In the genomic region with DNA sequence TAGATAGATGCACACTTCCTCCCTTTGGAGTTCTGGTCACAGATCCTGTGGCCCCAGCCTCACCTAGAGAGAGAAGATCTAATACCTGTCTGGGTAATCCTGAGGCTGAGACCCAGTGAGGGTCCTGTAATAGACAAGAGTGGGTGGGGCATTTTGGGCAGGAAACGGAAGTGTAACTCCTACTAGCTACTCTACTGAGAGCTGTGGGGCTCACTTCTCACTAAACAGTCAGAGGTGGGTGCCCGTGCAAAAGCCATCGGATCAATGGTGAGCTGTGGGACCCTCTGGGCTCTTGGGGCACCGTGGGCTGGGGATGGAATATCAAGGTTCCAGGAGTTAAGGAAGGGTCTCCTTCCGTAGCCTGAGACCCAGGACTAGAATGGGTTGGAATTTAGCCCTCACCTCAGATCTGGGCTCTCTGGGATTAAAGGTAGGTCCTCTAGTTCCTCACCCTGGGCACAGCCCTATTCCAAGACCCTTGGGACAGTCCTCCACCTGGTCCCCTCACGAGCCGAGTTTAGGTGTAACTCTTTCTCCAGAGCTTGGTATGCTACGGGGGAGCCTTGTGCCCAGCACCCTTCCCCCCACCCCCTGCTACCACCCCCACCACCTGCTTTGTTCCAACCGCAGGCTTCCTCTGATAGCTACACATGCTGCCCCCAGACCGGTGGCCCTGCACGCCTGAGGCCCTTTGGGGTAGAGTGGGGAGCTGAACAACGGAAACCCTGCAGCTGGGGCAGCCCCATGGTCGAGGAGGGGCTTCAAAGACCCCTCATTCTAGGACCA, we compare ENCODE assay signal across 12 mouse cellular contexts. TPM values are rescaled to one million over a fixed set of nuclear protein-coding genes. Genes with fewer than 3 reads are reported as not detected.
DNase-seq lines count a peak whose midpoint lies in the region; ATAC-seq and TF ChIP-seq lines count a peak whose summit lies in the region.
"Had no signal": no experiment of that assay in that cellular context is flagged by ENCODE, and none has a peak within 500 bp of the region (broad histone marks: within the 10 kb centered on the region; RNA-seq: fewer than 3 reads in every experiment).

No protein-coding gene starts in this region.

- no peak for ATAC-seq in hindbrain, embryonic 13.5 days (ENCODE audit: low FRiP score)
- no peak for ATAC-seq in hindbrain, embryonic 11.5 days (ENCODE audit: low FRiP score)
- ATAC-seq in inflammation-experienced regulatory T-cells, adult 6 months: peak; percentile 74
- ATAC-seq in stomach, postnatal 0 days (ENCODE audit: low FRiP score, low TSS enrichment): no peak

- peaks cover 12% of the 10 kb centered on the region for H3K4me1 ChIP-seq in hindbrain, embryonic 13.5 days (replicated peaks)
- no peaks in the 10 kb centered on the region for H3K4me1 ChIP-seq in hindbrain, embryonic 11.5 days (replicated peaks; ENCODE audit: control insufficient read depth, insufficient read depth, low read length)
- H3K4me1 ChIP-seq in E14TG2a.4 (replicated peaks; ENCODE audit: low read depth, low read length): peaks cover 79% of the 10 kb centered on the region
- no peaks in the 10 kb centered on the region for H3K4me1 ChIP-seq in stomach, postnatal 0 days (replicated peaks; ENCODE audit: control insufficient read depth, insufficient read depth)

- no peak overlapping the region for H3K4me3 ChIP-seq in hindbrain, embryonic 13.5 days
- no peak overlapping the region for H3K4me3 ChIP-seq in hindbrain, embryonic 11.5 days (ENCODE audit: low read depth, low read length)
- H3K4me3 ChIP-seq in E14TG2a.4 (replicated peaks; ENCODE audit: low read length): peak overlapping the region; percentile 72
- H3K4me3 ChIP-seq in stomach, postnatal 0 days (ENCODE audit: low read depth, low read length): no peak overlapping the region
- H3K4me3 ChIP-seq: neural tube, embryonic 12.5 days had no signal

- intact Hi-C loops in left cerebral cortex, postnatal 36 days (cut with DNase I): no loop called here

- 0 out of 2 replicates have a peak overlapping the region, but pooled peaks have one; percentile 1 for H3K9ac ChIP-seq in hindbrain, embryonic 13.5 days
- H3K9ac ChIP-seq in hindbrain, embryonic 11.5 days (ENCODE audit: low read depth, low read length): no peak overlapping the region
- no peak overlapping the region for H3K9ac ChIP-seq in stomach, postnatal 0 days (ENCODE audit: low read length)

- H3K36me3 ChIP-seq in hindbrain, embryonic 13.5 days: peaks cover 82% of the 10 kb centered on the region
- H3K36me3 ChIP-seq in hindbrain, embryonic 11.5 days (ENCODE audit: control insufficient read depth, insufficient read depth, low read length): 0 out of 2 replicates have a peak, but pooled peaks cover 8% of the 10 kb centered on the region
- H3K36me3 ChIP-seq in E14TG2a.4 (ENCODE audit: insufficient read depth, low read length): peaks cover 85% of the 10 kb centered on the region
- peaks cover 32% of the 10 kb centered on the region for H3K36me3 ChIP-seq in stomach, postnatal 0 days (ENCODE audit: control insufficient read depth, insufficient read depth, low read length)

- no peak overlapping the region for H3K4me2 ChIP-seq in hindbrain, embryonic 13.5 days
- H3K4me2 ChIP-seq in hindbrain, embryonic 11.5 days (replicated peaks; ENCODE audit: low read depth, low read length): no peak overlapping the region
- no peak overlapping the region for H3K4me2 ChIP-seq in stomach, postnatal 0 days (replicated peaks; ENCODE audit: low read depth)
- H3K4me2 ChIP-seq: neural tube, embryonic 12.5 days had no signal

- no peak for TF ChIP-seq EP300 in stomach, postnatal 0 days (optimal IDR thresholded peaks at IDR 0.05)

- no peak for DNase-seq in hindbrain, embryonic 11.5 days (ENCODE audit: low spot score)
- DNase-seq in spleen, postnatal 14 days (ENCODE audit: low spot score in 2 of 2): peak; percentile 46 to 58
- no peak for DNase-seq in left cerebral cortex, adult 9 months (ENCODE audit: low spot score in 2 of 2)
- no peak for DNase-seq in stomach, postnatal 0 days (ENCODE audit: low spot score)
- DNase-seq in left cerebral cortex, postnatal 36 days (ENCODE audit: low spot score in 2 of 2): no peak
- DNase-seq: left cerebral cortex, postnatal 4 days had no signal

- H3K27me3 ChIP-seq in hindbrain, embryonic 13.5 days: no peaks in the 10 kb centered on the region
- H3K27me3 ChIP-seq in hindbrain, embryonic 11.5 days (ENCODE audit: control insufficient read depth, insufficient read depth, low read length): no peaks in the 10 kb centered on the region
- no peaks in the 10 kb centered on the region for H3K27me3 ChIP-seq in E14TG2a.4 (ENCODE audit: insufficient read depth, low read length)
- H3K27me3 ChIP-seq in stomach, postnatal 0 days (ENCODE audit: control insufficient read depth, insufficient read depth, low read length): no peaks in the 10 kb centered on the region
- H3K27me3 ChIP-seq: neural tube, embryonic 12.5 days had no signal

- H3K9me3 ChIP-seq in hindbrain, embryonic 13.5 days: no peaks in the 10 kb centered on the region
- no peaks in the 10 kb centered on the region for H3K9me3 ChIP-seq in hindbrain, embryonic 11.5 days (ENCODE audit: control insufficient read depth, low read length)
- H3K9me3 ChIP-seq in E14TG2a.4 (ENCODE audit: low read length): no peaks in the 10 kb centered on the region
- H3K9me3 ChIP-seq in stomach, postnatal 0 days (ENCODE audit: control insufficient read depth, low read length): no peaks in the 10 kb centered on the region
- H3K9me3 ChIP-seq: neural tube, embryonic 12.5 days had no signal

- 81% methylated on average over 13 of the region's 13 CpGs for WGBS in hindbrain, embryonic 13.5 days
- WGBS in hindbrain, embryonic 11.5 days: 82% methylated on average over 13 of the region's 13 CpGs
- 73% methylated on average over 13 of the region's 13 CpGs for WGBS in stomach, postnatal 0 days

- H3K27ac ChIP-seq in hindbrain, embryonic 13.5 days: no peak overlapping the region
- H3K27ac ChIP-seq in hindbrain, embryonic 11.5 days (ENCODE audit: low read depth, low read length): no peak overlapping the region
- H3K27ac ChIP-seq in stomach, postnatal 0 days (replicated peaks): no peak overlapping the region
- H3K27ac ChIP-seq: neural tube, embryonic 12.5 days had no signal

- no peak for TF ChIP-seq CTCF in E14TG2a.4 (conservative IDR thresholded peaks at IDR 0.05; ENCODE audit: low read length)
- TF ChIP-seq CTCF in stomach, postnatal 0 days (IDR thresholded peaks at IDR 0.05; ENCODE audit: low read depth): no peak

RNA-seq across cellular contexts. Expression of gene Ptprcap, which starts 1.2 kb away (rescaled TPM):
- 0.47 and 0.66 TPM in 2 replicates for polyA plus RNA-seq in hindbrain, embryonic 13.5 days (2015; fragmentation: Nextera tagmentation; extraction: Ambion mirVana)
- polyA plus RNA-seq in hindbrain, embryonic 11.5 days (2014; fragmentation: Nextera tagmentation; extraction: Ambion mirVana): 1.0 and 1.1 TPM in 2 replicates
- 100 to 1,000 TPM; 802 to 889 (median 855) TPM for polyA plus RNA-seq in inflammation-experienced regulatory T-cells, adult 6 months (2017; shearing (Covaris generic))
- 1.1 and 1.3 TPM in 2 replicates for polyA plus RNA-seq in stomach, postnatal 0 days (2015; fragmentation: Nextera tagmentation; extraction: Ambion mirVana)
- total RNA-seq in left cerebral cortex, postnatal 36 days (2021): 1 to 10 TPM; 1.3 to 1.8 TPM

RNA-seq across cellular contexts. Expression of gene Coro1b, which starts 6.2 kb away (rescaled TPM):
- polyA plus RNA-seq in hindbrain, embryonic 13.5 days (2015; fragmentation: Nextera tagmentation; extraction: Ambion mirVana): 128 and 130 TPM in 2 replicates
- 119 and 123 TPM in 2 replicates for polyA plus RNA-seq in hindbrain, embryonic 11.5 days (2014; fragmentation: Nextera tagmentation; extraction: Ambion mirVana)
- polyA plus RNA-seq in inflammation-experienced regulatory T-cells, adult 6 months (2017; shearing (Covaris generic)): 100 to 1,000 TPM; 228 to 269 (median 241) TPM
- polyA plus RNA-seq in stomach, postnatal 0 days (2015; fragmentation: Nextera tagmentation; extraction: Ambion mirVana): 127 and 133 TPM in 2 replicates
- total RNA-seq in left cerebral cortex, postnatal 36 days (2021): 10 to 100 TPM; 75.7 to 81.1 TPM

RNA-seq across cellular contexts. Expression of gene Rps6kb2, which starts 8.5 kb away (rescaled TPM):
- polyA plus RNA-seq in hindbrain, embryonic 13.5 days (2015; fragmentation: Nextera tagmentation; extraction: Ambion mirVana): 61.6 and 64.3 TPM in 2 replicates
- 42.2 and 45.7 TPM in 2 replicates for polyA plus RNA-seq in hindbrain, embryonic 11.5 days (2014; fragmentation: Nextera tagmentation; extraction: Ambion mirVana)
- 10 to 100 TPM; 26.3 to 35.3 (median 30.1) TPM for polyA plus RNA-seq in inflammation-experienced regulatory T-cells, adult 6 months (2017; shearing (Covaris generic))
- polyA plus RNA-seq in stomach, postnatal 0 days (2015; fragmentation: Nextera tagmentation; extraction: Ambion mirVana): 41.1 and 49.3 TPM in 2 replicates
- total RNA-seq in left cerebral cortex, postnatal 36 days (2021): 10 to 100 TPM; 27.8 to 43.1 TPM

RNA-seq across cellular contexts. Expression of gene Cabp4, which starts 10.8 kb away (rescaled TPM):
- polyA plus RNA-seq in hindbrain, embryonic 13.5 days (2015; fragmentation: Nextera tagmentation; extraction: Ambion mirVana): 0.29 and 0.30 TPM in 2 replicates
- polyA plus RNA-seq in hindbrain, embryonic 11.5 days (2014; fragmentation: Nextera tagmentation; extraction: Ambion mirVana): not detected in 2 replicates
- polyA plus RNA-seq in inflammation-experienced regulatory T-cells, adult 6 months (2017; shearing (Covaris generic)): 1 to 10 TPM in 1 of 3 experiments, under 1 TPM in 2; 0.91 to 1.1 (median 0.97) TPM
- 0.05 TPM in 1 of 2 replicates, not detected in the other for polyA plus RNA-seq in stomach, postnatal 0 days (2015; fragmentation: Nextera tagmentation; extraction: Ambion mirVana)
- not detected for total RNA-seq in left cerebral cortex, postnatal 36 days (2021)
- total RNA-seq: left cerebral cortex, postnatal 4 days had no signal
- polyA plus RNA-seq: intestine, embryonic 14.5 days had no signal

RNA-seq across cellular contexts. Expression of gene Gpr152, which starts 15.0 kb away (rescaled TPM):
- not detected in 2 replicates for polyA plus RNA-seq in hindbrain, embryonic 13.5 days (2015; fragmentation: Nextera tagmentation; extraction: Ambion mirVana)
- not detected in 2 replicates for polyA plus RNA-seq in hindbrain, embryonic 11.5 days (2014; fragmentation: Nextera tagmentation; extraction: Ambion mirVana)
- under 1 TPM in 1 of 3 experiments, not detected in 2; 0.22 TPM for polyA plus RNA-seq in inflammation-experienced regulatory T-cells, adult 6 months (2017; shearing (Covaris generic))
- polyA plus RNA-seq in stomach, postnatal 0 days (2015; fragmentation: Nextera tagmentation; extraction: Ambion mirVana): 0.02 TPM in 1 of 2 replicates, not detected in the other
- not detected for total RNA-seq in left cerebral cortex, postnatal 36 days (2021)
- total RNA-seq: left cerebral cortex, postnatal 4 days had no signal
- polyA plus RNA-seq: intestine, embryonic 14.5 days; neural tube, embryonic 12.5 days; stomach, embryonic 16.5 days had no signal

Comparison
In these comparisons a context has a peak if more than half of its experiments do, and no peak if none do; other contexts are left out.
1. DNase-seq: peak in spleen, postnatal 14 days (2 of 2); none in hindbrain, embryonic 11.5 days (single experiment), left cerebral cortex, adult 9 months (0 of 2), stomach, postnatal 0 days (single experiment) and left cerebral cortex, postnatal 36 days (0 of 2).
2. RNA of gene Ptprcap, which starts 1.2 kb away (polyA plus RNA-seq): 802 to 889 TPM in inflammation-experienced regulatory T-cells, adult 6 months; 1.1 to 1.3 TPM in stomach, postnatal 0 days, 1.0 to 1.1 TPM in hindbrain, embryonic 11.5 days and 0.47 to 0.66 TPM in hindbrain, embryonic 13.5 days; every median in the first group is over 100 times any median in the second.